Mouse (Mus musculus) testis, adult 2 months (tissue): ENCODE measurements around the gene Gm19345. TPM values are rescaled to one million over a fixed set of nuclear protein-coding genes. Genes with fewer than 3 reads are reported as not detected.

ENCODE experiments used
- H3K27ac ChIP-seq: fragments of 200-500 bp; 2 replicates; pipeline ENCODE4 v1.5.1; 2012; ENCODE audit warnings: low read depth, low read length; ENCODE audit not compliant: control insufficient read depth, insufficient read depth
- H3K27me3 ChIP-seq: fragments of 200-500 bp; 2 replicates; pipeline ENCODE4 v1.6.1; 2012; ENCODE audit warnings: mild to moderate bottlenecking, low read length, moderate library complexity; ENCODE audit not compliant: control insufficient read depth, insufficient read depth
- H3K36me3 ChIP-seq: fragments of 200-500 bp; 2 replicates; pipeline ENCODE4 v1.6.1; 2012; ENCODE audit warnings: mild to moderate bottlenecking, low read length; ENCODE audit not compliant: control insufficient read depth, insufficient read depth
- H3K4me1 ChIP-seq: fragments of 200-500 bp; 2 replicates; pipeline ENCODE4 v1.6.1; 2012; ENCODE audit warnings: low read length; ENCODE audit not compliant: control insufficient read depth, insufficient read depth
- H3K4me3 ChIP-seq: fragments of 200-500 bp; 2 replicates; pipeline ENCODE4 v1.5.1; 2012; ENCODE audit warnings: low read depth, mild to moderate bottlenecking, low read length, moderate library complexity, mixed read lengths; ENCODE audit not compliant: control insufficient read depth
- CTCF ChIP-seq: fragments of 200-500 bp; IDR thresholded peaks from 2 replicates; pipeline ENCODE4 v1.5.1; 2012; ENCODE audit warnings: low read depth, mild to moderate bottlenecking, inconsistent platforms, low read length, moderate library complexity; ENCODE audit not compliant: control insufficient read depth, insufficient read depth, insufficient replicate concordance
- POLR2A ChIP-seq: fragments of 200-500 bp; IDR thresholded peaks from 2 replicates; pipeline ENCODE4 v1.6.1; 2012; ENCODE audit warnings: low read depth, mild to moderate bottlenecking, inconsistent platforms, low read length, moderate library complexity; ENCODE audit not compliant: control insufficient read depth
- polyA plus RNA-seq: library from polyadenylated mRNA; depleted of rRNA; stranded (reverse); fragments of >200 nt; gene quantifications from 2 replicates; pipeline ENCODE4 v1.2.3, GENCODE M21; 2012

The Gm19345 gene
- polyA plus RNA-seq, 1 experiment = 0.21 TPM

GRCm38 (mm10) chr7:19821633-19822032 lies 30.2 kb upstream of the Gm19345 start:
- no peak for TF ChIP-seq POLR2A
- no peak for TF ChIP-seq CTCF
- no peak overlapping the region for H3K27ac ChIP-seq
- H3K27me3 ChIP-seq = no peaks in the 10 kb centered on the region; the same call in 1 of the 2 replicates
- peaks cover 29% of the 10 kb centered on the region for H3K4me1 ChIP-seq
- no peak overlapping the region for H3K4me3 ChIP-seq
- H3K36me3 ChIP-seq = no peaks in the 10 kb centered on the region

DNA sequence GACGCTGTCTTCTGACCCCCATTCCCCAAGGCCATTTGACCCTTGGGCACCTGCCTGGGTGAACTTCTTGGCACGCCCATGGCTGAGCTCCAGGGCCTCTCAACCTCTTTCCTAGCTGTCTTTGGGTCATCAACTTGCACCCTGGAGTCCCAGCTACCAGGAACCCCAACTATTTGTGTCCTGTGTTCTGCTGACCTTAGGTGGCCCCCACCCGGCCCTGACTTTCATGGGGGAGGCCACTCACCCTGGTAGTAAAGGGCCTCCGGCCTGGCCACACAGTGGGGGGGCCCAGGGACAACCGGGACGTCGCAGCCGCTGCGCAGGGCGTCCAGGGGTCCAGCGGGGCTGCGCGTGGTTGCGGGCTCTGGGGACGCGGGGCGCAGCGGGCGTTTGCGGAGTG lies 29.6 kb upstream of the Gm19345 start:
- Histone ChIP-seq H3K4me1 (peaks cover 23% of the 10 kb centered on the region), H3K27ac (peak overlapping the region; percentile 32), H3K4me3 (peak overlapping the region; percentile 55), H3K36me3 (no peaks in the 10 kb centered on the region), H3K27me3 (no peaks in the 10 kb centered on the region; the same call in 1 of the 2 replicates)
- TF ChIP-seq CTCF (no peak), POLR2A (no peak)

DNA sequence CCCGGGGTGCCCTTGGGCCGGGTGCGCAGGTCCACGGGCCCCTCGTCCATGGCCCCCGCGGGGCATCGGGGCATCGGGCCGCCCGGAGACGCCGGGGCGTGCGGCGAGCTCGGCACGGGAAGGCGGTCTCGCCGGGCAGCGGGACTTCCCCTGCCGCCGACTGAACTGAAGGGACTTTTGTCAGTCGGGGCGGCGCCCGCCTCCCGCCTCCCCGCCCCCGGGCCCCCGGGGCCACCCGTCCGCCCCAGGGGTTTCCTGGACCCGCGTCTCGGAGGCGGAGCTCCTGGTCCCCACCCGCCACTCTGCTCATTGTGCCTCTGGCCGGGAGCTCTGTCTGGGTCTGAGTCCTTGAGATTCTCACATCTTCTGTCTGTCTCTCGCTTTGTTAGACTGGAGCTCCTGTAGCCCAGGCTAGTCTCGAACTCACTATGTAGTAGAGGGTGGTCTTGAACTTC lies 29.2 kb upstream of the Gm19345 start, which contains the start of gene Bcl3:
TSS of gene Bcl3 (minus strand) at position 167 of the 455 bp plus-strand sequence.
- peaks cover 20% of the 10 kb centered on the region for H3K4me1 ChIP-seq
- H3K27ac ChIP-seq = peak within 1 kb of the TSS; percentile 85
- no peaks in the 10 kb centered on the region; the same call in 1 of the 2 replicates for H3K27me3 ChIP-seq
- H3K4me3 ChIP-seq = peak within 1 kb of the TSS; percentile 55
- 0 out of 2 replicates have a peak, but pooled peaks have one; percentile 8 for TF ChIP-seq POLR2A
- TF ChIP-seq CTCF = no peak
- no peaks in the 10 kb centered on the region for H3K36me3 ChIP-seq

DNA sequence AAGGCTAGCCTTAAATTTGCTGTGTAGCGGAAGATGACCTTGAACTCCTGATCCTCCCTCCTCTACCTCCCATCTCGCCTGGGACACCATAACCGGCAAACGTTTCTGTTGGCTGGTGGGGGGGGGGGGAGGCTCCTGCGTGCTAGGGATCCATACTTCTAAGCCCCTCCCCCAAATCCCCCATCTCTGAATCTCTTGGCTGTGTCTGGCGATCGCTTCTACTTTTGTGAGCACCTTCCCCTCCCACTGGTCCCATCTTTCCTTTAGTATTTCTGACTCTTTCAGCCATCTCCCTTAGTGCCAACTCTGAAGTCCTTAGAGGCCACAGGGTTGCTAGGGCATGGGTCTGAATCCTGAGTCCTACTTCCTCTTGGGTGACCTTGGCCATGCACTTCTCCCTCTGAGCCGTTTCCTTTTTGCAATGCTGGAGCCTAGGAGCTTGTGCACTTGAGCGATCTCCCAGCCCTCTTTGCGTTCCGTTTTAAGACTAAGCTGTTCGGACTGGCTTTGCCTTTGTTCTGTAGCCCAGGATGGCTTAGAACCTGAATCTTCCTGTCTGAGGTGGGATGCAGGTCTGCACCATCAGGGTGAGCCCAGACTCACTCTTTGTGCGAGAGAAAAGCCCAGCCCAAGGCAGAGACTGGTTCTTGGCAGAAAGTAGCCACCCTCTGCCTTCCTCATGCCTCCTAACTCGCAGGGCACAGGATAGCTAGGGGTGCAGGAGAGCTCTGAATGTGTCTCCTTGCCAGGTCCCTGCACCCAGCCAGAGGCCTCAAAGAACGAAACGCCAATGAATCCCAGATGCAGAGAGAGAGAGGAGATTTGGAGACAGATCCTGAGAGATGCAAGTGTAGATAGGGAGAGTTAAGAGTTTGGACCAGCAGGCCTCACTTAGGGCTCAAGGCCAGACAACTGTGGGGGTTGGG lies 28.3 kb upstream of the Gm19345 start:
- no peak overlapping the region for H3K4me3 ChIP-seq
- peak overlapping the region; percentile 85 for H3K27ac ChIP-seq
- H3K27me3 ChIP-seq = no peaks in the 10 kb centered on the region; the same call in 1 of the 2 replicates
- no peaks in the 10 kb centered on the region for H3K36me3 ChIP-seq
- peaks cover 17% of the 10 kb centered on the region for H3K4me1 ChIP-seq
- no peak for TF ChIP-seq CTCF
- no peak for TF ChIP-seq POLR2A

DNA sequence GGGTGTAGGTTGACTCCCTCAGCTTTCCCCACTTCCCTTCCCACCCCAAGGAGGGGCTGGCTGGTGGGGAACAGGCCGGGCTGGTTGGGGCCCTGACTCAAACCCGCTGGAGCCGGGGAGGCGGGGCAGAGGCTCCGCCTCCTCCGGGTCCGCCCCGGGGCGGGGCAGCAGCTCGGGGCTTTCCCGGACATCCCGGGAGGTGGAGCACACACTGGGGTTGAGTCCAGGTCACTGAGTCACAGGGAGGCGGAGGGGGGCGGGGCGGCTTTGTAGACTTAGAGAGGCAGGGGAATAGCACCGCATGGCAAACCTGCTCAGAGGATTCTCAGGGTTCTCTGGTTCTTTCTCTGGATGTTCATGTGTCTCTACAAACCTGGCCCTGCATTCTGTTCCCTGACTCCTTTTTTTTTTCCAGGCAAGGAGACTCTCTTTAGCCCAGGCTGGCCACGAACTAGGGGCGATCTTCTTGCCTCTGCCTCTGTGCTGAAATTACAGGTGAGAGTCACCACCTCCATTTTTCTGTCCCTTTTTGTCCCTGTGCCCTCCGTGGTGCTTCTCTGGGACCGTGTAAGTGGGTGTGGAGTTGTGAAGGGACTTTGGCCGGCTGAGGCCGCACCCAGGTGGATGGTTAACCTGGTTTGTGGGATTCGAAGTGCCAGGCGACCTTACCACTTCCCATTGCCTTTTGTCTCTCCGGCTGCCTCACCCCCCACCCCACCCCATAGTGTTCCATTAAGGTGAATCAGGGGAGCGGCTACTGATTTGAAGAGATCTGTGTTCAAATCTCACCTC lies 27.4 kb upstream of the Gm19345 start:
- peak overlapping the region; percentile 85 for H3K27ac ChIP-seq
- H3K4me3 ChIP-seq = no peak overlapping the region
- no peaks in the 10 kb centered on the region for H3K36me3 ChIP-seq
- TF ChIP-seq POLR2A = no peak
- no peak for TF ChIP-seq CTCF
- no peaks in the 10 kb centered on the region; the same call in 1 of the 2 replicates for H3K27me3 ChIP-seq
- peaks cover 16% of the 10 kb centered on the region for H3K4me1 ChIP-seq

GRCm38 (mm10) chr7:19826756-19827155 lies 25.0 kb upstream of the Gm19345 start:
- Histone ChIP-seq H3K4me1 (peaks cover 18% of the 10 kb centered on the region), H3K4me3 (no peak overlapping the region), H3K36me3 (no peaks in the 10 kb centered on the region), H3K27ac (no peak overlapping the region), H3K27me3 (no peaks in the 10 kb centered on the region; the same call in 1 of the 2 replicates)
- no peak for TF ChIP-seq CTCF
- no peak for TF ChIP-seq POLR2A
